Mouse (Mus musculus) midbrain, embryonic 12.5 days (tissue): Measurements from ENCODE around the gene Haspin. TPM values are rescaled to one million over a fixed set of nuclear protein-coding genes. Genes with fewer than 3 reads are reported as not detected.

Source experiments
- ATAC-seq: fragments of 200-750 bp; cut with Nextera tagmentation; 2 replicates; pipeline ENCODE4 v1.8.0; 2017; ENCODE audit warnings: low read depth, moderate TSS enrichment, moderate library complexity; ENCODE audit not compliant: low FRiP score
- H3K27ac ChIP-seq: fragments of 300-500 bp; sonication (generic); replicated peaks from 2 replicates; pipeline ENCODE4 v1.5.1; 2016; ENCODE audit warnings: mild to moderate bottlenecking
- H3K27me3 ChIP-seq: fragments of 300-500 bp; sonication (generic); 2 replicates; pipeline ENCODE4 v1.6.1; 2016; ENCODE audit warnings: mild to moderate bottlenecking
- H3K36me3 ChIP-seq: fragments of 300-500 bp; sonication (generic); 2 replicates; pipeline ENCODE4 v1.6.1; 2016
- H3K4me1 ChIP-seq: fragments of 300-500 bp; sonication (generic); 2 replicates; pipeline ENCODE4 v1.6.1; 2016
- H3K4me2 ChIP-seq: fragments of 300-500 bp; sonication (generic); replicated peaks from 2 replicates; pipeline ENCODE4 v1.6.1; 2016; ENCODE audit warnings: mild to moderate bottlenecking, moderate library complexity
- H3K4me3 ChIP-seq: fragments of 300-500 bp; sonication (generic); 2 replicates; pipeline ENCODE4 v1.5.1; 2016; ENCODE audit warnings: mild to moderate bottlenecking
- H3K9ac ChIP-seq: fragments of 300-500 bp; sonication (generic); replicated peaks from 2 replicates; pipeline ENCODE4 v1.6.1; 2016; ENCODE audit warnings: mild to moderate bottlenecking, moderate library complexity
- H3K9me3 ChIP-seq: fragments of 300-500 bp; sonication (generic); 2 replicates; pipeline ENCODE4 v1.6.1; 2016; ENCODE audit warnings: mild to moderate bottlenecking
- WGBS: fragments of 180-500 bp; shearing (Covaris S2); methylation state at CpG from one replicate; pipeline ENCODE4 v1.1.7; 2016; 5-methylcytosine and 5-hydroxymethylcytosine counted together
- polyA plus RNA-seq: library from polyadenylated mRNA; unstranded; fragments of >200 nt; fragmentation: Nextera tagmentation; extraction: Ambion mirVana; gene quantifications from 2 replicates; pipeline ENCODE4 v1.2.1, GENCODE M21; 2016

The Haspin gene
- polyA plus RNA-seq, 1 experiment from 2014 or later = 15.5 TPM

GRCm38 (mm10) chr11:73168071-73168470, 30.0 kb upstream of the Haspin start:
- H3K4me2 ChIP-seq = no peak overlapping the region
- no peaks in the 10 kb centered on the region for H3K4me1 ChIP-seq
- no peak overlapping the region for H3K27ac ChIP-seq
- H3K27me3 ChIP-seq = no peaks in the 10 kb centered on the region
- WGBS = 80% methylated on average over 8 of the region's 8 CpGs
- no peak for ATAC-seq
- H3K9me3 ChIP-seq = no peaks in the 10 kb centered on the region
- no peak overlapping the region for H3K9ac ChIP-seq
- peaks cover 18% of the 10 kb centered on the region for H3K36me3 ChIP-seq
- H3K4me3 ChIP-seq = no peak overlapping the region

DNA sequence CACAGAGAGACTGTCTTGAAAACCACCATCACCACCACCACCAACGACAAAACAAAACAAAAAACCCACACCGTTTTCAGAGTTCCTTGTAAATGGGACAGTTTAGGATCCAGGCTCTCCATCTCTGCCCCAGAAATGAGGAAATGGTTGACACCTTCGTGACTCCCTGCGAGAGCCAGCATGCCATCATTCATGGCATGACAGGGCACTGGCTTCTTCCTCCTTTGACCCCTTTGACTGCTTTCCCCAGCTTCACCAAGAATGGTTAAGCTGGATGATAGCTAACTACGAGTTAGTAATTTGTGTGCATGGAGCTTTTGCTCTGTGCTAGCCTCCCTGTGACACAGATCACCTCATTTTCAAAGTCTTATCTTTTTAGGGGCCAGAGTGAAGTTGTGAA, 24.2 kb upstream of the Haspin start:
- Histone ChIP-seq H3K4me1 (peaks cover 9% of the 10 kb centered on the region), H3K27me3 (peaks cover 35% of the 10 kb centered on the region), H3K4me2 (no peak overlapping the region), H3K9me3 (no peaks in the 10 kb centered on the region), H3K4me3 (no peak overlapping the region), H3K9ac (no peak overlapping the region), H3K36me3 (no peaks in the 10 kb centered on the region), H3K27ac (no peak overlapping the region)
- ATAC-seq = no peak
- 91% methylated on average over 5 of the region's 5 CpGs for WGBS

GRCm38 (mm10) chr11:73161616-73162015, 23.5 kb upstream of the Haspin start:
- Histone ChIP-seq H3K4me2 (no peak overlapping the region), H3K4me1 (peaks cover 9% of the 10 kb centered on the region), H3K9me3 (no peaks in the 10 kb centered on the region), H3K27ac (no peak overlapping the region), H3K36me3 (no peaks in the 10 kb centered on the region), H3K27me3 (peaks cover 35% of the 10 kb centered on the region), H3K4me3 (no peak overlapping the region), H3K9ac (no peak overlapping the region)
- WGBS = 94% methylated on average over 4 of the region's 4 CpGs
- no peak for ATAC-seq

- H3K9me3 ChIP-seq = no peaks in the 10 kb centered on the region
- peaks cover 9% of the 10 kb centered on the region for H3K4me1 ChIP-seq
- no peak overlapping the region for H3K27ac ChIP-seq
- peak overlapping the region; percentile 55; the same call in 1 of the 2 replicates for H3K9ac ChIP-seq
- 29% methylated on average over 6 of the region's 6 CpGs for WGBS
- H3K27me3 ChIP-seq = peaks cover 35% of the 10 kb centered on the region
- peak overlapping the region; percentile 68 for H3K4me2 ChIP-seq
- H3K36me3 ChIP-seq = no peaks in the 10 kb centered on the region
- H3K4me3 ChIP-seq = peak overlapping the region; percentile 42; the same call in 1 of the 2 replicates
- no peak for ATAC-seq
Observed at GRCm38 (mm10) chr11:73160811-73161200, 22.7 kb upstream of the Haspin start.

- Histone ChIP-seq H3K4me1 (peaks cover 9% of the 10 kb centered on the region), H3K27ac (no peak within 1 kb of the TSS), H3K9ac (peak within 1 kb of the TSS; percentile 55), H3K4me2 (peak within 1 kb of the TSS; percentile 68), H3K27me3 (peaks cover 35% of the 10 kb centered on the region), H3K4me3 (peak within 1 kb of the TSS; percentile 42), H3K36me3 (no peaks in the 10 kb centered on the region), H3K9me3 (no peaks in the 10 kb centered on the region)
- ATAC-seq = peak; percentile 66; the same call in 1 of the 2 replicates
- 3% methylated on average over 49 of the region's 49 CpGs for WGBS
Observed at GRCm38 (mm10) chr11:73159957-73160810, 22.1 kb upstream of the Haspin start, which contains the start of gene P2rx5. TSS of gene P2rx5 (plus strand) at chr11:73160421.

GRCm38 (mm10) chr11:73155071-73155470, 17.0 kb upstream of the Haspin start:
- no peak overlapping the region for H3K9ac ChIP-seq
- no peak for ATAC-seq
- peaks cover 19% of the 10 kb centered on the region for H3K27me3 ChIP-seq
- no peak overlapping the region for H3K27ac ChIP-seq
- H3K9me3 ChIP-seq = no peaks in the 10 kb centered on the region
- H3K36me3 ChIP-seq = no peaks in the 10 kb centered on the region
- H3K4me2 ChIP-seq = no peak overlapping the region
- 80% methylated on average over 6 of the region's 6 CpGs for WGBS
- H3K4me1 ChIP-seq = peaks cover 1% of the 10 kb centered on the region; the same call in 1 of the 2 replicates
- no peak overlapping the region for H3K4me3 ChIP-seq

DNA sequence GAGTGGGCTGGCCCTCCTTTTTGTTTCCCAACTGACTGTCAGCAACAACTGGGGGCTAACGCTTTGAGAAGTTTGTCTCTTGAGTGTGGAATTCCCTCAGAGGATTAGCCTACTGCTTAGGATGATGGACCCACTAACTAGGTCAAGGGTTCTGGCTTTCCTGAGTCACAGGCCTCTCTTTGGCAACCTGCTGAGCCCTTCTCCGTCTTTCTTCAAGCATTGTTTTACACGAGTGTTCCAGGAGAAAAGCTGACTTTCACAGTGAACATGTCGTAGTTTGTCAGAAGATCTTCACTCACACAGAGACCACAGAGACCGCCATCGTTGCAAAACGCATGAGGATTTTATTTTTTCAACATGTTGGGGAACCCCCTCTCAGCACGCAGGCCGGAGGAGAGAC, 10.1 kb upstream of the Haspin start:
- H3K4me1 ChIP-seq = peaks cover 2% of the 10 kb centered on the region; the same call in 1 of the 2 replicates
- WGBS = 70% methylated on average over 9 of the region's 9 CpGs
- no peak for ATAC-seq

GRCm38 (mm10) chr11:73146975-73147365, 8.9 kb upstream of the Haspin start:
- WGBS = 54% methylated on average over 7 of the region's 7 CpGs
- H3K9ac ChIP-seq = no peak overlapping the region
- no peak overlapping the region for H3K4me3 ChIP-seq
- ATAC-seq = no peak
- no peak overlapping the region for H3K27ac ChIP-seq
- H3K4me1 ChIP-seq = peaks cover 2% of the 10 kb centered on the region; the same call in 1 of the 2 replicates
- H3K36me3 ChIP-seq = no peaks in the 10 kb centered on the region
- H3K4me2 ChIP-seq = no peak overlapping the region
- H3K9me3 ChIP-seq = no peaks in the 10 kb centered on the region
- no peaks in the 10 kb centered on the region for H3K27me3 ChIP-seq

More for the DNA sequence above, 10.1 kb upstream of the Haspin start:
- no peak overlapping the region for H3K4me2 ChIP-seq
- no peaks in the 10 kb centered on the region for H3K36me3 ChIP-seq
- H3K27ac ChIP-seq = no peak overlapping the region
- no peak overlapping the region for H3K9ac ChIP-seq
- H3K9me3 ChIP-seq = no peaks in the 10 kb centered on the region
- no peaks in the 10 kb centered on the region for H3K27me3 ChIP-seq
- no peak overlapping the region for H3K4me3 ChIP-seq

- Histone ChIP-seq H3K4me2 (no peak overlapping the region), H3K9me3 (no peaks in the 10 kb centered on the region), H3K9ac (no peak overlapping the region), H3K27me3 (no peaks in the 10 kb centered on the region), H3K27ac (no peak overlapping the region), H3K4me3 (no peak overlapping the region), H3K4me1 (peaks cover 2% of the 10 kb centered on the region; the same call in 1 of the 2 replicates), H3K36me3 (no peaks in the 10 kb centered on the region)
- WGBS = 58% methylated on average over 11 of the region's 11 CpGs
- ATAC-seq = no peak
Observed at GRCm38 (mm10) chr11:73146026-73146974, 8.2 kb upstream of the Haspin start.

DNA sequence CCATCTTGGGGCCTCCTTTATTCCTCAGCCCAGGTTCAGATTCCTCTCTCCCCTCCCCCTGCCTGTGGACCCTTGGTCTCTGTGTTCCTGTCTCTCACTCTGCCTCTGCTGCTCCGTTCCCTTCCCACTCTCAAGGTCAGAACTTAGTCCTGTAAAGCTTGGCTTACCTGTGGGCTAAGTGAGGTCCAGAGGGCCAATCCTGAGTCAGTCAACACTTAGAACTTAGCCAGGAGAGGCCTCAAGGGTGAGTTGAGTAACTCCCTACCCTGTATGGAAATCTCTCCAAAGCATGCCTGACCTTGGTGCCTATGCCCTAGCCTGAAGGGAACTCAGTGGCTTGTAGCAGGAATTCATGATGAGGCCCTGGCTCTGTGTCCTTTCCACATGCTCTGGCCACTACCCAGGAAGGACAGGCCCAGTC, 6.2 kb upstream of the Haspin start:
- WGBS = 69% methylated on average over 1 of the region's 1 CpGs
- no peak for ATAC-seq
- H3K4me2 ChIP-seq = no peak overlapping the region
- H3K27me3 ChIP-seq = no peaks in the 10 kb centered on the region
- no peaks in the 10 kb centered on the region for H3K36me3 ChIP-seq
- no peak overlapping the region for H3K4me3 ChIP-seq
- no peak overlapping the region for H3K27ac ChIP-seq
- no peaks in the 10 kb centered on the region for H3K9me3 ChIP-seq
- peaks cover 2% of the 10 kb centered on the region; the same call in 1 of the 2 replicates for H3K4me1 ChIP-seq
- H3K9ac ChIP-seq = no peak overlapping the region

DNA sequence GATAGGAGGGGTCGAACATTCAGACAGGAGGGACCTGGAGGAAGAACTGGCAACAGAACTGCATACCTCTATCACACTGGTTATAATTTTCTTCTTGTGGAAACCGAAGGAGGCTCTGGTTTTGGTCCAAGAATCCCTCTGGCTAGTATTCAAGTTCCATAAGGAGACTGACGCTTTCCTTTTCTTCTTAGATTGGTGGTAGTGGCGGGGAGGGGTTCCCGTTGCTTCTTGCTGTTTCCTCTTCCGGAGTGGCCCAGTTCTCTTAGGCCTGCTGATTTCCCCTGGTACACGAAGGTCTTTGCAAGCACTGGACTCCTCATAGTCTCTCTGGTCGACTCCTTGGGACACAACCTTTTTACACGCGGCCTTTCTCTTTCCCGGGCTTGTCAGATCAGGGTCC, 978 bp downstream of the Haspin start:
- H3K27ac ChIP-seq = no peak overlapping the region
- H3K4me1 ChIP-seq = peaks cover 23% of the 10 kb centered on the region
- no peaks in the 10 kb centered on the region for H3K9me3 ChIP-seq
- no peaks in the 10 kb centered on the region for H3K27me3 ChIP-seq
- 49% methylated on average over 11 of the region's 11 CpGs for WGBS
- H3K4me2 ChIP-seq = peak overlapping the region; percentile 79
- peak overlapping the region; percentile 80 for H3K9ac ChIP-seq
- no peak for ATAC-seq
- H3K36me3 ChIP-seq = peaks cover 25% of the 10 kb centered on the region
- H3K4me3 ChIP-seq = peak overlapping the region; percentile 78
